Mouse (Mus musculus) stomach, embryonic 15.5 days (tissue): ENCODE data around the gene Ift27. TPM values are rescaled to one million over a fixed set of nuclear protein-coding genes. Genes with fewer than 3 reads are reported as not detected.

ENCODE experiments used
- ATAC-seq: fragments of 200-750 bp; cut with Nextera tagmentation; 2 replicates; pipeline ENCODE4 v1.8.0; 2017; ENCODE audit warnings: low read depth, moderate number of reproducible peaks, moderate TSS enrichment; ENCODE audit not compliant: insufficient read depth, low FRiP score
- H3K27ac ChIP-seq: fragments of 300-500 bp; sonication (generic); 2 replicates; pipeline ENCODE4 v1.5.1; 2015; ENCODE audit warnings: mild to moderate bottlenecking, inconsistent platforms
- H3K27me3 ChIP-seq: fragments of 300-500 bp; sonication (generic); replicated peaks from 2 replicates; pipeline ENCODE4 v1.6.1; 2015; ENCODE audit warnings: inconsistent platforms
- H3K36me3 ChIP-seq: fragments of 300-500 bp; sonication (generic); 2 replicates; pipeline ENCODE4 v1.6.1; 2015; ENCODE audit warnings: inconsistent platforms
- H3K4me1 ChIP-seq: fragments of 300-500 bp; sonication (generic); 2 replicates; pipeline ENCODE4 v1.6.1; 2015; ENCODE audit warnings: inconsistent platforms
- H3K4me2 ChIP-seq: fragments of 300-500 bp; sonication (generic); 2 replicates; pipeline ENCODE4 v1.6.1; 2015; ENCODE audit warnings: mild to moderate bottlenecking, inconsistent platforms
- H3K4me3 ChIP-seq: fragments of 300-500 bp; sonication (generic); replicated peaks from 2 replicates; pipeline ENCODE4 v1.5.1; 2015; ENCODE audit warnings: inconsistent platforms
- H3K9ac ChIP-seq: fragments of 300-500 bp; sonication (generic); 2 replicates; pipeline ENCODE4 v1.6.1; 2015; ENCODE audit warnings: inconsistent platforms
- H3K9me3 ChIP-seq: fragments of 300-500 bp; sonication (generic); 2 replicates; pipeline ENCODE4 v1.6.1; 2016; ENCODE audit warnings: inconsistent platforms
- WGBS: fragments of 180-500 bp; shearing (Covaris S2); methylation state at CpG from one replicate; pipeline ENCODE4 v1.1.7; 2015; 5-methylcytosine and 5-hydroxymethylcytosine counted together
- polyA plus RNA-seq: library from polyadenylated mRNA; unstranded; fragments of >200 nt; fragmentation: Nextera tagmentation; extraction: Ambion mirVana; gene quantifications from 2 replicates; pipeline ENCODE4 v1.2.1, GENCODE M21; 2015

Gene Ift27
- polyA plus RNA-seq, 1 experiment from 2014 or later, result 64.6 TPM

GRCm38 (mm10) chr15:78186906-78187305 lies 13.0 kb upstream of the Ift27 start:
- Histone ChIP-seq H3K9me3 (no peaks in the 10 kb centered on the region), H3K27ac (no peak overlapping the region), H3K27me3 (peaks cover 6% of the 10 kb centered on the region; the same call in 1 of the 2 replicates), H3K4me1 (no peaks in the 10 kb centered on the region), H3K36me3 (no peaks in the 10 kb centered on the region), H3K9ac (no peak overlapping the region), H3K4me2 (no peak overlapping the region), H3K4me3 (no peak overlapping the region)
- WGBS, result 67% methylated on average over 5 of the region's 5 CpGs
- no peak for ATAC-seq

- no peak for ATAC-seq
Measured at GRCm38 (mm10) chr15:78185609-78186008, 11.7 kb upstream of the Ift27 start.

GRCm38 (mm10) chr15:78184855-78185254 lies 10.9 kb upstream of the Ift27 start:
- no peak overlapping the region for H3K27ac ChIP-seq
- H3K9ac ChIP-seq, result no peak overlapping the region
- 3% methylated on average over 10 of the region's 10 CpGs for WGBS
- peaks cover 6% of the 10 kb centered on the region; the same call in 1 of the 2 replicates for H3K27me3 ChIP-seq
- H3K4me3 ChIP-seq, result no peak overlapping the region
- no peaks in the 10 kb centered on the region for H3K9me3 ChIP-seq
- H3K36me3 ChIP-seq, result no peaks in the 10 kb centered on the region
- no peak overlapping the region for H3K4me2 ChIP-seq
- peaks cover 3% of the 10 kb centered on the region; the same call in 1 of the 2 replicates for H3K4me1 ChIP-seq
- peak; percentile 63; the same call in 1 of the 2 replicates for ATAC-seq

More at GRCm38 (mm10) chr15:78185609-78186008, 11.7 kb upstream of the Ift27 start:
- Histone ChIP-seq H3K4me2 (no peak overlapping the region), H3K4me1 (no peaks in the 10 kb centered on the region), H3K36me3 (no peaks in the 10 kb centered on the region), H3K4me3 (no peak overlapping the region), H3K27ac (no peak overlapping the region), H3K27me3 (peaks cover 6% of the 10 kb centered on the region; the same call in 1 of the 2 replicates), H3K9me3 (no peaks in the 10 kb centered on the region), H3K9ac (no peak overlapping the region)
- 88% methylated on average over 4 of the region's 4 CpGs for WGBS

GRCm38 (mm10) chr15:78181701-78182405 lies 7.9 kb upstream of the Ift27 start:
- Histone ChIP-seq H3K4me3 (no peak overlapping the region), H3K9me3 (no peaks in the 10 kb centered on the region), H3K4me1 (peaks cover 5% of the 10 kb centered on the region; the same call in 1 of the 2 replicates), H3K27ac (no peak overlapping the region), H3K27me3 (peaks cover 6% of the 10 kb centered on the region; the same call in 1 of the 2 replicates), H3K9ac (no peak overlapping the region), H3K36me3 (no peaks in the 10 kb centered on the region), H3K4me2 (no peak overlapping the region)
- ATAC-seq, result no peak
- WGBS, result 35% methylated on average over 8 of the region's 8 CpGs

GRCm38 (mm10) chr15:78179775-78180174 lies 5.9 kb upstream of the Ift27 start:
- 40% methylated on average over 3 of the region's 3 CpGs for WGBS

GRCm38 (mm10) chr15:78178397-78178796 lies 4.5 kb upstream of the Ift27 start:
- no peak overlapping the region for H3K4me2 ChIP-seq
- no peaks in the 10 kb centered on the region for H3K36me3 ChIP-seq
- H3K4me1 ChIP-seq, result peaks cover 14% of the 10 kb centered on the region; the same call in 1 of the 2 replicates
- H3K9ac ChIP-seq, result no peak overlapping the region
- H3K9me3 ChIP-seq, result no peaks in the 10 kb centered on the region
- 8% methylated on average over 9 of the region's 9 CpGs for WGBS
- ATAC-seq, result no peak
- H3K4me3 ChIP-seq, result no peak overlapping the region
- H3K27ac ChIP-seq, result no peak overlapping the region
- no peaks in the 10 kb centered on the region for H3K27me3 ChIP-seq

More at GRCm38 (mm10) chr15:78179775-78180174, 5.9 kb upstream of the Ift27 start:
- no peaks in the 10 kb centered on the region for H3K36me3 ChIP-seq
- H3K9ac ChIP-seq, result no peak overlapping the region
- H3K4me2 ChIP-seq, result no peak overlapping the region
- H3K4me1 ChIP-seq, result peaks cover 7% of the 10 kb centered on the region; the same call in 1 of the 2 replicates
- H3K4me3 ChIP-seq, result no peak overlapping the region
- peaks cover 6% of the 10 kb centered on the region; the same call in 1 of the 2 replicates for H3K27me3 ChIP-seq
- no peaks in the 10 kb centered on the region for H3K9me3 ChIP-seq
- H3K27ac ChIP-seq, result no peak overlapping the region
- ATAC-seq, result no peak; the same call in 1 of the 2 replicates

GRCm38 (mm10) chr15:78177257-78177656 lies 3.4 kb upstream of the Ift27 start:
- H3K9me3 ChIP-seq, result no peaks in the 10 kb centered on the region
- H3K4me1 ChIP-seq, result peaks cover 22% of the 10 kb centered on the region
- no peak overlapping the region for H3K4me3 ChIP-seq
- no peaks in the 10 kb centered on the region for H3K27me3 ChIP-seq
- WGBS, result 54% methylated on average over 10 of the region's 10 CpGs
- H3K36me3 ChIP-seq, result no peaks in the 10 kb centered on the region
- ATAC-seq, result no peak
- no peak overlapping the region for H3K4me2 ChIP-seq
- H3K27ac ChIP-seq, result no peak overlapping the region
- no peak overlapping the region for H3K9ac ChIP-seq

GRCm38 (mm10) chr15:78174887-78175245 lies 959 bp upstream of the Ift27 start:
- H3K9me3 ChIP-seq, result no peaks in the 10 kb centered on the region
- H3K36me3 ChIP-seq, result no peaks in the 10 kb centered on the region
- H3K9ac ChIP-seq, result no peak overlapping the region
- H3K4me1 ChIP-seq, result peaks cover 20% of the 10 kb centered on the region
- WGBS, result 71% methylated on average over 6 of the region's 6 CpGs
- no peaks in the 10 kb centered on the region for H3K27me3 ChIP-seq
- peak overlapping the region; percentile 38 for H3K4me3 ChIP-seq
- H3K4me2 ChIP-seq, result peak overlapping the region; percentile 57
- ATAC-seq, result no peak
- H3K27ac ChIP-seq, result peak overlapping the region; percentile 60; the same call in 1 of the 2 replicates

- Histone ChIP-seq H3K4me1 (peaks cover 17% of the 10 kb centered on the region), H3K27me3 (no peaks in the 10 kb centered on the region), H3K4me3 (peak overlapping the region; percentile 73), H3K36me3 (no peaks in the 10 kb centered on the region), H3K9me3 (no peaks in the 10 kb centered on the region), H3K27ac (peak overlapping the region; percentile 48; the same call in 1 of the 2 replicates), H3K9ac (peak overlapping the region; percentile 47), H3K4me2 (peak overlapping the region; percentile 96)
- 19% methylated on average over 26 of the region's 26 CpGs for WGBS
- no peak for ATAC-seq
Measured at GRCm38 (mm10) chr15:78172899-78173817, 749 bp downstream of the Ift27 start.

- Histone ChIP-seq H3K27me3 (no peaks in the 10 kb centered on the region), H3K4me1 (peaks cover 17% of the 10 kb centered on the region), H3K9me3 (no peaks in the 10 kb centered on the region), H3K9ac (no peak overlapping the region), H3K36me3 (no peaks in the 10 kb centered on the region), H3K4me3 (no peak overlapping the region), H3K27ac (no peak overlapping the region), H3K4me2 (peak overlapping the region; percentile 96)
- no peak for ATAC-seq
- 73% methylated on average over 11 of the region's 11 CpGs for WGBS
Measured at GRCm38 (mm10) chr15:78172256-78172898, 1.5 kb downstream of the Ift27 start.

GRCm38 (mm10) chr15:78171651-78172050 lies 2.3 kb downstream of the Ift27 start:
- H3K4me3 ChIP-seq, result no peak overlapping the region
- 90% methylated on average over 10 of the region's 10 CpGs for WGBS

More at GRCm38 (mm10) chr15:78171651-78172050, 2.3 kb downstream of the Ift27 start:
- no peaks in the 10 kb centered on the region for H3K9me3 ChIP-seq
- no peaks in the 10 kb centered on the region for H3K27me3 ChIP-seq
- H3K4me2 ChIP-seq, result no peak overlapping the region
- ATAC-seq, result no peak
- H3K36me3 ChIP-seq, result no peaks in the 10 kb centered on the region
- H3K9ac ChIP-seq, result no peak overlapping the region
- peaks cover 17% of the 10 kb centered on the region for H3K4me1 ChIP-seq
- no peak overlapping the region for H3K27ac ChIP-seq
